Mouse (Mus musculus) testis, adult 2 months (tissue): ENCODE results near the gene Doxl2.
A peak's percentile ranks its signal among the peaks of the same experiment; 100 is the strongest.

ENCODE experiments used
- CTCF ChIP-seq: fragments of 200-500 bp; IDR thresholded peaks from 2 replicates; pipeline ENCODE4 v1.5.1; 2012; ENCODE audit warnings: low read depth, mild to moderate bottlenecking, inconsistent platforms, low read length, moderate library complexity; ENCODE audit not compliant: control insufficient read depth, insufficient read depth, insufficient replicate concordance
- POLR2A ChIP-seq: fragments of 200-500 bp; IDR thresholded peaks from 2 replicates; pipeline ENCODE4 v1.6.1; 2012; ENCODE audit warnings: low read depth, mild to moderate bottlenecking, inconsistent platforms, low read length, moderate library complexity; ENCODE audit not compliant: control insufficient read depth

DNA sequence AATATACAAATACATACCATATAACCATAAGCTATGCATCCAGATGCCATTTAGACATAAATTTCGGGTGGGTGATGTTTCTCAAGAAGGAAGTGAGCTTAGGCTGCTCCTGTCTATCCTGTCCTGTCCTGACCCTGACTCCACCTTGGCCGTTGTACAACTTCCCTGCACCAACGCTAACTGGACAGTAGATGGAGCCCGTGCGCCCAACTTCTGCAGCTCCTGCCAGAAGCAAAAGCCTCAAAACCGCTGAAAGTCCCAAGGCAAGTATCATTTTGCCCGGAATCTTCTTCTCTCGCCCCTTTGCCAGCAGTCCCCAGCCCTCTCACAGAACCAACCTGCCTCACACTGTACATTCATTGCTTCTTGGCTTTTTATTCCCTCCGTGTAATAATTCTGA, 33.2 kb downstream of the Doxl2 start:
- TF ChIP-seq POLR2A (no peak), CTCF (peak; percentile 92; the same call in 1 of the 2 replicates)
